Mouse (Mus musculus) forebrain, embryonic 12.5 days (tissue): ENCODE measurements around the gene Crnkl1. TPM values are rescaled to one million over a fixed set of nuclear protein-coding genes. Genes with fewer than 3 reads are reported as not detected.

Experiments
- ATAC-seq: fragments of 200-750 bp; cut with Nextera tagmentation; 2 replicates; pipeline ENCODE4 v1.8.0; 2017; ENCODE audit warnings: moderate TSS enrichment; ENCODE audit not compliant: low FRiP score
- H3K27ac ChIP-seq: fragments of 300-500 bp; sonication (generic); 2 replicates; pipeline ENCODE4 v1.5.1; 2016; ENCODE audit warnings: mild to moderate bottlenecking
- H3K27me3 ChIP-seq: fragments of 300-500 bp; sonication (generic); 2 replicates; pipeline ENCODE4 v1.6.1; 2016; ENCODE audit warnings: mild to moderate bottlenecking
- H3K36me3 ChIP-seq: fragments of 300-500 bp; sonication (generic); replicated peaks from 2 replicates; pipeline ENCODE4 v1.6.1; 2016; ENCODE audit warnings: mild to moderate bottlenecking
- H3K4me1 ChIP-seq: fragments of 300-500 bp; sonication (generic); 2 replicates; pipeline ENCODE4 v1.6.1; 2016
- H3K4me2 ChIP-seq: fragments of 300-500 bp; sonication (generic); 2 replicates; pipeline ENCODE4 v1.6.1; 2016; ENCODE audit warnings: mild to moderate bottlenecking, moderate library complexity
- H3K4me3 ChIP-seq: fragments of 300-500 bp; sonication (generic); replicated peaks from 2 replicates; pipeline ENCODE4 v1.5.1; 2016; ENCODE audit warnings: mild to moderate bottlenecking
- H3K9ac ChIP-seq: fragments of 300-500 bp; sonication (generic); 2 replicates; pipeline ENCODE4 v1.6.1; 2016; ENCODE audit warnings: mild to moderate bottlenecking
- H3K9me3 ChIP-seq: fragments of 300-500 bp; sonication (generic); 2 replicates; pipeline ENCODE4 v1.6.1; 2016
- WGBS: fragments of 180-500 bp; shearing (Covaris S2); methylation state at CpG from one replicate; pipeline ENCODE4 v1.1.7; 2016; 5-methylcytosine and 5-hydroxymethylcytosine counted together
- polyA plus RNA-seq: library from polyadenylated mRNA; unstranded; fragments of >200 nt; fragmentation: Nextera tagmentation; extraction: Ambion mirVana; gene quantifications from 2 replicates; pipeline ENCODE4 v1.2.1, GENCODE M21; 2016

Gene Crnkl1
- polyA plus RNA-seq, result 37.9 and 41.7 TPM in 2 replicates

GRCm38 (mm10) chr2:145934339-145935231 is at the start of gene Crnkl1, which contains the start of gene Cfap61:
Gene Crnkl1 (minus strand): TSS chr2:145935014.
Gene Cfap61 (plus strand): TSS chr2:145934784.
- peak within 1 kb of the TSS; percentile 92 for H3K4me2 ChIP-seq
- H3K36me3 ChIP-seq, result peaks cover 24% of the 10 kb centered on the region
- H3K9me3 ChIP-seq, result no peaks in the 10 kb centered on the region
- H3K27me3 ChIP-seq, result 0 out of 2 replicates have a peak, but pooled peaks cover 5% of the 10 kb centered on the region
- H3K4me1 ChIP-seq, result peaks cover 7% of the 10 kb centered on the region
- H3K27ac ChIP-seq, result 0 out of 2 replicates have a peak within 1 kb of the TSS, but pooled peaks have one; percentile 25
- H3K4me3 ChIP-seq, result peak within 1 kb of the TSS; percentile 89
- peak; percentile 98 for ATAC-seq
- under 1% methylated on average over 61 of the region's 61 CpGs for WGBS
- H3K9ac ChIP-seq, result peak within 1 kb of the TSS; percentile 70

DNA sequence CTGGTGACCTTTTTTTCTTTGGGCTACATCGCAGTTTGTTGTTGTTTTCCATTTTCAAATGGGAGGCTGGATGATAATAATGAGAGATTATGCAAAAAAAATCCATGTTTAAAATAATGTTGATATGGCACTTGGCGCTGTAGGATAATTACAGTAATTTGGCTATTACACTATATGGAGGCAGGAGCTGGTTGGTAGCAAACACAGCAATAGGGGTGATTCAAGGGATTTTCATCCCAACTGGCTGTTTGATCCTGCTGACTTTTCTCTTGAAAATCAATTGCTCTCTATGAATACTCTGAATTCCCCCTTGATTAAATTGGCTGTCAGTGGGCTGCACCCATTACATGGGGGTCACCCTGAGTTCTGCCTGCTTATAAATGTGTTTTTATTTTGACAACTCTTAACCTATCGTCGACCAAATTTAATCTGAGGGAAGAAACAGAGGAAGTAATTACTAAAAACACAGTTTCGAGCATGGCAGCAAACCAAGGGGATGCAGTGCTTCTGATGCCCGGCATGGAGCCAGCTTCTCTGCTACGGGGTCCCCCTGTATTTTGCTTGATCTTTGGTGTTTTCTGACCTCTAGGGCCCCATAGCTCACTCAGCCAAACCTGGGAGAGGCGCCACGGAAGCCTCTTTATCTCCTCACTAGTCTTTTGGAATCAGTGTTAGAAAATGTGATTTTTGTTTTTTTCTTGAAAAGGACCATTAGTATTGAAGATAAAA is 47.7 kb upstream of the Crnkl1 start:
- peak overlapping the region; percentile 21; the same call in 1 of the 2 replicates for H3K27ac ChIP-seq
- peaks cover 34% of the 10 kb centered on the region for H3K4me1 ChIP-seq
- H3K9me3 ChIP-seq, result no peaks in the 10 kb centered on the region
- H3K9ac ChIP-seq, result no peak overlapping the region
- 0 out of 2 replicates have a peak, but pooled peaks cover 10% of the 10 kb centered on the region for H3K27me3 ChIP-seq
- no peaks in the 10 kb centered on the region for H3K36me3 ChIP-seq
- peak; percentile 53; the same call in 1 of the 2 replicates for ATAC-seq
- no peak overlapping the region for H3K4me2 ChIP-seq
- 53% methylated on average over 9 of the region's 9 CpGs for WGBS
- H3K4me3 ChIP-seq, result no peak overlapping the region

- Histone ChIP-seq H3K27ac (peak overlapping the region; percentile 80), H3K9ac (no peak overlapping the region), H3K4me1 (peaks cover 34% of the 10 kb centered on the region), H3K9me3 (no peaks in the 10 kb centered on the region), H3K27me3 (0 out of 2 replicates have a peak, but pooled peaks cover 10% of the 10 kb centered on the region), H3K4me3 (no peak overlapping the region), H3K36me3 (no peaks in the 10 kb centered on the region), H3K4me2 (no peak overlapping the region)
- 15% methylated on average over 6 of the region's 6 CpGs for WGBS
- ATAC-seq, result peak; percentile 62
These were observed 46.9 kb upstream of the Crnkl1 start for GRCm38 (mm10) chr2:145981699-145982112.

GRCm38 (mm10) chr2:145980881-145981280 is 46.1 kb upstream of the Crnkl1 start:
- Histone ChIP-seq H3K9ac (no peak overlapping the region), H3K9me3 (no peaks in the 10 kb centered on the region), H3K4me3 (no peak overlapping the region), H3K27me3 (0 out of 2 replicates have a peak, but pooled peaks cover 10% of the 10 kb centered on the region), H3K36me3 (no peaks in the 10 kb centered on the region), H3K4me1 (peaks cover 34% of the 10 kb centered on the region), H3K4me2 (no peak overlapping the region), H3K27ac (0 out of 2 replicates have a peak overlapping the region, but pooled peaks have one; percentile 59)
- WGBS, result 80% methylated on average over 9 of the region's 9 CpGs
- peak; percentile 7; the same call in 1 of the 2 replicates for ATAC-seq

DNA sequence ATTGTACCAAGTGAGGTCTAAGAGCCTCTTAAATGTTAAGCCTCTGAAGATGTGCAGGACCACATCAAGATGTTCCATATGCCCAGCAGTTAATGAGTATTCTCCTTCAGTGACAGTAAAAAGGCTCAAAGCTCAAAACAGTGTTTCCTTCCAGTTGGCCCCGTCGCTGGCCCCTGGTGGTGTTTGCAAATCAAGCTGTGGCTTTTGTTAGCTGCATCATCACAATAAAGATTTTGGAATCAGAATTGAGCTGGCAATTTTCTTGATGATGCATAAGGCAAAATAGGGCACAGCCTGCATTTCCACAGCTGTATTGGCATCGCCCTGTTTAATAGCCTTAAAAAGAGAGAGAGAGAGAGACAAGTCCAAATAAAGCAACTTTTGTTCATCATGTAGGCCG is 44.8 kb upstream of the Crnkl1 start:
- no peak for ATAC-seq
- no peak overlapping the region for H3K4me3 ChIP-seq
- no peak overlapping the region for H3K4me2 ChIP-seq
- no peaks in the 10 kb centered on the region for H3K9me3 ChIP-seq
- H3K4me1 ChIP-seq, result peaks cover 34% of the 10 kb centered on the region
- 35% methylated on average over 4 of the region's 4 CpGs for WGBS
- no peak overlapping the region for H3K27ac ChIP-seq
- H3K27me3 ChIP-seq, result 0 out of 2 replicates have a peak, but pooled peaks cover 10% of the 10 kb centered on the region
- no peak overlapping the region for H3K9ac ChIP-seq
- H3K36me3 ChIP-seq, result no peaks in the 10 kb centered on the region

DNA sequence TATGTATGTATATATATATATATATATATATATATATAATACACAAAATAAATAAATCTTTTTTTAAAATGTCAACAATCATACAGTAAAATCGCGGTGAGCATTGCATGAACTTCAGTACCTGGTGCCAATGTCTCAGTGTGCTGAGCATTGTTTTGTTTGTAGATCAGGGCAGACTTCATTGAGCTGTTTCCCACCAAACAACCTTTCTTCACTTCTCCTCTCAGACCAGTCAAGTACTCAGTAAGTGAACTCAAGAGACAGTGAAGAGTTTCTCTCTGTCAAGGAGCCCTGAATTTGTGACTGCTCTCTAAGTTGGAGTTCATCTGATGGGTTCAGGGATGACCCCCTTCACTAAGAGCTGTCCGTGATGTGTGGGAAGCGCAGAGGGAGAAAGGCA is 37.8 kb upstream of the Crnkl1 start:
- Histone ChIP-seq H3K9me3 (no peaks in the 10 kb centered on the region), H3K4me1 (no peaks in the 10 kb centered on the region), H3K4me2 (no peak overlapping the region), H3K27ac (no peak overlapping the region), H3K27me3 (peaks cover 3% of the 10 kb centered on the region; the same call in 1 of the 2 replicates), H3K36me3 (no peaks in the 10 kb centered on the region), H3K9ac (no peak overlapping the region), H3K4me3 (no peak overlapping the region)
- no peak for ATAC-seq
- 89% methylated on average over 4 of the region's 4 CpGs for WGBS

- Histone ChIP-seq H3K27me3 (peaks cover 3% of the 10 kb centered on the region; the same call in 1 of the 2 replicates), H3K4me3 (no peak overlapping the region), H3K9me3 (no peaks in the 10 kb centered on the region), H3K36me3 (no peaks in the 10 kb centered on the region), H3K9ac (no peak overlapping the region), H3K4me2 (no peak overlapping the region), H3K4me1 (no peaks in the 10 kb centered on the region), H3K27ac (no peak overlapping the region)
- no peak for ATAC-seq
- 89% methylated on average over 20 of the region's 20 CpGs for WGBS
These were observed 36.6 kb upstream of the Crnkl1 start for GRCm38 (mm10) chr2:145971237-145972010.

DNA sequence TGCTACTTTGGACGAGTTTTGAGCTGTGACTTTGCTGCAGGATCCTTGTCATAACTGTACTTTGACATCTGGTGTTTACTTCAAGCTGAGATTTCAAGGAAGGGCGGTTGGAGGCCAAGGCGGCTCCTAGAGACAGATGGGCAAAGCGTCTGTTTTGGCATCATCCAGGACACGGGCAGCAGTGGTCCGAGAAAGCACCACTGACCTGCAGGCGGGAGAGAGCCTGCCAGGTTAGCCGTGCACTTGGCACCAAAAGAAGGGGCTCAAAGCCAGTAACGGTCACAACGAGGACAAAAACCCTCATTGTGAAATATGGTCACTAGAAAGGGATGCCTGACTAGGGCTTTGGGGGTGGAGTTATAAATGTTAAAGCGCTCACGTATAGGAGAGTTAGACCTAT is 35.9 kb upstream of the Crnkl1 start:
- Histone ChIP-seq H3K9me3 (no peaks in the 10 kb centered on the region), H3K4me1 (no peaks in the 10 kb centered on the region), H3K27ac (no peak overlapping the region), H3K36me3 (no peaks in the 10 kb centered on the region), H3K4me3 (no peak overlapping the region), H3K27me3 (peaks cover 3% of the 10 kb centered on the region; the same call in 1 of the 2 replicates), H3K4me2 (no peak overlapping the region), H3K9ac (no peak overlapping the region)
- WGBS, result 90% methylated on average over 12 of the region's 12 CpGs
- no peak for ATAC-seq

DNA sequence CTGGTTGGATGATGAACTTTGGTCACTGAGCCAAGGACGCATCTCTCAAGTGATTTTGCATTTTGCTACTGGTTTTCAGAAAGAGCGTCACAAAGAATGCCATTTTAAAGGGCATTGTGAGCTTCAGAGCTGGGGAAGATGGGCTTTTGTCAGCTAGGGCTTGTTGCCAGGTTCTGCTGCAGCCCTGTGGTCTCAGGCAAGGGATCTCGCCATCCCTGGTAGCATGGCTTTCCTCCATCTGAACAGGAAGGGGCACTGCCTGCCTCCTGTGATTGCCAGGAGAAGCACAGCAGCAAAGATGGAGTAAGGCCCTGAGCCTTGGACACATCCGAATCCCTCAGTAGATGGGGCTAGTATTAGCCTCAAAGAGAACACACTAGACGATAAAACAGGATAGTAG is 27.0 kb upstream of the Crnkl1 start:
- Histone ChIP-seq H3K36me3 (no peaks in the 10 kb centered on the region), H3K9me3 (no peaks in the 10 kb centered on the region), H3K9ac (no peak overlapping the region), H3K4me2 (no peak overlapping the region), H3K4me3 (no peak overlapping the region), H3K27ac (no peak overlapping the region), H3K27me3 (peaks cover 8% of the 10 kb centered on the region), H3K4me1 (peaks cover 10% of the 10 kb centered on the region)
- no peak for ATAC-seq
- WGBS, result 87% methylated on average over 5 of the region's 5 CpGs

- 38% methylated on average over 7 of the region's 7 CpGs for WGBS
- H3K27me3 ChIP-seq, result peaks cover 12% of the 10 kb centered on the region
- H3K4me2 ChIP-seq, result no peak overlapping the region
- no peaks in the 10 kb centered on the region for H3K9me3 ChIP-seq
- no peak overlapping the region for H3K4me3 ChIP-seq
- H3K36me3 ChIP-seq, result no peaks in the 10 kb centered on the region
- peaks cover 13% of the 10 kb centered on the region for H3K4me1 ChIP-seq
- H3K9ac ChIP-seq, result no peak overlapping the region
- H3K27ac ChIP-seq, result no peak overlapping the region
- ATAC-seq, result peak; percentile 79
These were observed 23.7 kb upstream of the Crnkl1 start for GRCm38 (mm10) chr2:145958551-145958950.

GRCm38 (mm10) chr2:145958097-145958496 is 23.3 kb upstream of the Crnkl1 start:
- peaks cover 16% of the 10 kb centered on the region for H3K27me3 ChIP-seq
- H3K36me3 ChIP-seq, result no peaks in the 10 kb centered on the region
- peak overlapping the region; percentile 42; the same call in 1 of the 2 replicates for H3K27ac ChIP-seq
- H3K4me2 ChIP-seq, result no peak overlapping the region
- peaks cover 13% of the 10 kb centered on the region for H3K4me1 ChIP-seq
- no peak overlapping the region for H3K9ac ChIP-seq
- no peak for ATAC-seq
- WGBS, result 78% methylated on average over 6 of the region's 6 CpGs
- no peaks in the 10 kb centered on the region for H3K9me3 ChIP-seq
- no peak overlapping the region for H3K4me3 ChIP-seq
